Mouse (Mus musculus) lung, adult 2 months (tissue): ENCODE data around the gene Tsc22d1.

Experiments
- CTCF ChIP-seq: fragments of 200-500 bp; IDR thresholded peaks from 2 replicates; pipeline ENCODE4 v1.5.1; 2011; ENCODE audit warnings: mild to moderate bottlenecking, low read length, control low read depth; ENCODE audit not compliant: insufficient read depth
- POLR2A ChIP-seq: fragments of 200-500 bp; IDR thresholded peaks from 2 replicates; pipeline ENCODE4 v1.6.1; 2011; ENCODE audit warnings: low read depth, mild to moderate bottlenecking, control low read depth, low read length, borderline replicate concordance; ENCODE audit errors: extremely low read depth

DNA sequence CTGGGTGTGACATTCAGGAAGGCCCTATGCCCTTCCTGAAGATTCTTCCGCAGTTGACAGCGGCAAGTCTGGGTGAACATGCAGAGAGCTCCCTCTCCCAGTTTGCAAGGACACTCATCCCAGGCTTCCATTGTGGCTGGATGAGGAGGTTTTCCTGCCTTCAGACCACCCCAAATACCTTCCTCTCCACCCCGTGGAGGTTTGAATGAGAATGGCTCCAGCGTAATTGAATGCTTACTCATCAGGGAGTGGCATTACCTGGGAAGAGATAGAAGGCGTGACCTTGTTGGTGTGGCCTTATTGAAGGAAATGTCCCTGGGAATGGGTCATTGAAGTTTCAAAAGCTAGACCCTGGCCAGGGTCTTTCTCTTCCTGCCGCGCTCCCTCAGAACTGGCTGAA lies 100.9 kb downstream of the Tsc22d1 start:
- no peak for TF ChIP-seq POLR2A
- TF ChIP-seq CTCF = no peak
